Mouse (Mus musculus): Measurements from ENCODE around the gene Rassf6. TPM values are rescaled to one million over a fixed set of nuclear protein-coding genes. Genes with fewer than 3 reads are reported as not detected.
"Not testable (repeated sequence)": the region's sequence is repeated elsewhere in the genome, so short reads cannot be mapped to it uniquely, and the experiment has no call there.

Gene Rassf6
- total and polyA plus RNA-seq, 2 experiments from 2014 or later = 0.76 to 1.2 TPM

DNA sequence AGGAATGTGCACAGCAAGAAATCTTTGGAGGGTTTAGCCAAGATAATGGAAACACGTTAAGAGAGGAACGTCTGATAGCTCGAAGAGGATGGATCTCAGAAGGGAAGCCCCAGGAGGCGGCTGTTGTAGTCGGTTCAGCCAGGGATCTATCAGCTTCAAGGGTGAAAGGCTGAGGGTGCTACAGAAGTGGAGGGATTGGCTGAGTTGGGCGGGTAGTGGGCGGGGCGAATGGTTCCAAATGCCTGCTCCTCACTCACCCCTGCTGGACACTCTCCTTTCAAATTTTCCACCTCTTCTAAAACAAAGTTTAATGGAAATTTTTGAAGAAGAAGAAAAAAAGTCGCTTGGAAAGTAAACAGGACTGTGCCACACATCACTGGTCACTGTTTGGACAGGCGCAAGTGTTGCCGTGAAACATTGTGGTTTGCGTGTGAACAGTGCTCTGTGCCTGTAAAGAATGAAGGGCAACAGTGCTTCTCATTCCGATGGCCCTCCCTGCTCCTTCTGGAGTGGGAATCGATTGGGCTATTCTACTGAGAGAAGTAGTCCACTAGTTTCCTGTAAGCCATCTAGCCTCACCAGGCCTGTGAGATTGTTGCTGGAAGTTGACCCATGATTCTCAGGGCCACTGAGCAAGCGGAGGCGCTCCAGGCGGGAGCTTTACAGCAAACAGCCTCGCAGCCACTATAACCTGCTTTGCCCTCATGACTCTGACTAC is 15.6 kb downstream of the Rassf6 start:
- no peaks in the 10 kb centered on the region for H3K36me3 ChIP-seq (ENCODE audit: insufficient read depth)
- no peaks in the 10 kb centered on the region for H3K27me3 ChIP-seq (ENCODE audit: insufficient read depth, low read length)
- no peak overlapping the region for H3K9ac ChIP-seq
- ATAC-seq (no peak), DNase-seq (no peak)
- H3K4me1 ChIP-seq (ENCODE audit: insufficient read depth) = no peaks in the 10 kb centered on the region
- 82% methylated on average over 18 of the region's 18 CpGs for WGBS
- H3K4me2 ChIP-seq (ENCODE audit: low read depth) = no peak overlapping the region
- H3K9me3 ChIP-seq (ENCODE audit: low read length) = no peaks in the 10 kb centered on the region
- no peak for TF ChIP-seq CTCF (IDR thresholded peaks at IDR 0.05; ENCODE audit: low read depth)
- H3K4me3 ChIP-seq (ENCODE audit: low read depth, low read length) = no peak overlapping the region
- H3K27ac ChIP-seq (ENCODE audit: low read depth, low read length) = no peak overlapping the region

- H3K36me3 ChIP-seq (ENCODE audit: insufficient read depth) = no peaks in the 10 kb centered on the region
- ATAC-seq (no peak), DNase-seq (no peak)
- H3K4me3 ChIP-seq (ENCODE audit: low read depth, low read length) = no peak overlapping the region
- H3K27me3 ChIP-seq (ENCODE audit: insufficient read depth, low read length) = no peaks in the 10 kb centered on the region
- no peaks in the 10 kb centered on the region for H3K4me1 ChIP-seq (ENCODE audit: insufficient read depth)
- no peaks in the 10 kb centered on the region for H3K9me3 ChIP-seq (ENCODE audit: low read length)
- no peak for TF ChIP-seq CTCF (IDR thresholded peaks at IDR 0.05; ENCODE audit: low read depth)
- no peak overlapping the region for H3K27ac ChIP-seq (ENCODE audit: low read depth, low read length)
- 79% methylated on average over 2 of the region's 2 CpGs for WGBS
- no peak overlapping the region for H3K9ac ChIP-seq
- H3K4me2 ChIP-seq (ENCODE audit: low read depth) = no peak overlapping the region
Observed at GRCm38 (mm10) chr5:90623209-90623608, 17.2 kb downstream of the Rassf6 start.

DNA sequence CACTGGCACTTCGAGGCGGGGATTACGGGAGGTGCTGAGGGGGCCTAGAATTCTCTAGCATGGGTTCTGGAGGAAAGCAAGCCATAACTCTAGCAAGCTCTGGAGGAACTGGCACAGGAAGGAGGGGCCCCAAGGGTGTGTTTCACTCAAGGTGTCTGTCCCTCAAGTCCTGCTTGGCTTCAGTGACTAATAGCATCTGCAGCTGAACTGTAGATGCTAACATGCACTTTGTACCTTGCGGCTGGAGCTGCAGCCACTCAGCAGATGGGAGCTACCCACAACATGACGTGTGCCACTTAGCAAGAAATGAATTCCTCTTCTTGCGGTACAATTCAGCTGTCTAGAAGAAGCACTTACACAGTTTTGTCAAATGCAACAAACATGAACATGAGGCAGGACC is 18.7 kb downstream of the Rassf6 start:
- ATAC-seq = no peak
- H3K4me1 ChIP-seq (ENCODE audit: insufficient read depth) = no peaks in the 10 kb centered on the region
- H3K9me3 ChIP-seq (ENCODE audit: low read length) = no peaks in the 10 kb centered on the region
- H3K27me3 ChIP-seq (ENCODE audit: insufficient read depth, low read length) = no peaks in the 10 kb centered on the region
- no peak overlapping the region for H3K4me3 ChIP-seq (ENCODE audit: low read depth, low read length)
- 91% methylated on average over 6 of the region's 6 CpGs for WGBS
- H3K4me2 ChIP-seq (ENCODE audit: low read depth) = no peak overlapping the region
- no peak for TF ChIP-seq CTCF (IDR thresholded peaks at IDR 0.05; ENCODE audit: low read depth)
- H3K36me3 ChIP-seq (ENCODE audit: insufficient read depth) = no peaks in the 10 kb centered on the region
- H3K27ac ChIP-seq (ENCODE audit: low read depth, low read length) = no peak overlapping the region
- DNase-seq = no peak
- no peak overlapping the region for H3K9ac ChIP-seq

GRCm38 (mm10) chr5:90621316-90621715 is 19.1 kb downstream of the Rassf6 start:
- Histone ChIP-seq H3K9me3 (ENCODE audit: low read length) (no peaks in the 10 kb centered on the region), H3K36me3 (ENCODE audit: insufficient read depth) (no peaks in the 10 kb centered on the region), H3K9ac (no peak overlapping the region), H3K27me3 (ENCODE audit: insufficient read depth, low read length) (no peaks in the 10 kb centered on the region), H3K4me2 (ENCODE audit: low read depth) (no peak overlapping the region), H3K27ac (ENCODE audit: low read depth, low read length) (no peak overlapping the region), H3K4me3 (ENCODE audit: low read depth, low read length) (no peak overlapping the region), H3K4me1 (ENCODE audit: insufficient read depth) (no peaks in the 10 kb centered on the region)
- no peak for TF ChIP-seq CTCF (IDR thresholded peaks at IDR 0.05; ENCODE audit: low read depth)
- 93% methylated on average over 2 of the region's 2 CpGs for WGBS
- ATAC-seq = no peak
- no peak for DNase-seq

GRCm38 (mm10) chr5:90617859-90618258 is 22.6 kb downstream of the Rassf6 start:
- no peak overlapping the region for H3K9ac ChIP-seq
- ATAC-seq = no peak

GRCm38 (mm10) chr5:90612751-90613150 is 27.7 kb downstream of the Rassf6 start:
- not testable (repeated sequence) for H3K4me1 ChIP-seq (ENCODE audit: insufficient read depth); H3K36me3 ChIP-seq (ENCODE audit: insufficient read depth); ATAC-seq; H3K9me3 ChIP-seq (ENCODE audit: low read length); DNase-seq; H3K4me3 ChIP-seq (ENCODE audit: low read depth, low read length); H3K27ac ChIP-seq (ENCODE audit: low read depth, low read length); H3K4me2 ChIP-seq (ENCODE audit: low read depth); H3K27me3 ChIP-seq (ENCODE audit: insufficient read depth, low read length); H3K9ac ChIP-seq
- WGBS = 88% methylated on average over 1 of the region's 1 CpGs

More at GRCm38 (mm10) chr5:90617859-90618258, 22.6 kb downstream of the Rassf6 start:
- Histone ChIP-seq H3K36me3 (ENCODE audit: insufficient read depth) (no peaks in the 10 kb centered on the region), H3K27ac (ENCODE audit: low read depth, low read length) (no peak overlapping the region), H3K4me3 (ENCODE audit: low read depth, low read length) (no peak overlapping the region), H3K27me3 (ENCODE audit: insufficient read depth, low read length) (no peaks in the 10 kb centered on the region), H3K4me1 (ENCODE audit: insufficient read depth) (no peaks in the 10 kb centered on the region), H3K9me3 (ENCODE audit: low read length) (no peaks in the 10 kb centered on the region), H3K4me2 (ENCODE audit: low read depth) (no peak overlapping the region)
- no peak for TF ChIP-seq CTCF (IDR thresholded peaks at IDR 0.05; ENCODE audit: low read depth)
- DNase-seq = no peak
- WGBS = 95% methylated on average over 3 of the region's 3 CpGs

DNA sequence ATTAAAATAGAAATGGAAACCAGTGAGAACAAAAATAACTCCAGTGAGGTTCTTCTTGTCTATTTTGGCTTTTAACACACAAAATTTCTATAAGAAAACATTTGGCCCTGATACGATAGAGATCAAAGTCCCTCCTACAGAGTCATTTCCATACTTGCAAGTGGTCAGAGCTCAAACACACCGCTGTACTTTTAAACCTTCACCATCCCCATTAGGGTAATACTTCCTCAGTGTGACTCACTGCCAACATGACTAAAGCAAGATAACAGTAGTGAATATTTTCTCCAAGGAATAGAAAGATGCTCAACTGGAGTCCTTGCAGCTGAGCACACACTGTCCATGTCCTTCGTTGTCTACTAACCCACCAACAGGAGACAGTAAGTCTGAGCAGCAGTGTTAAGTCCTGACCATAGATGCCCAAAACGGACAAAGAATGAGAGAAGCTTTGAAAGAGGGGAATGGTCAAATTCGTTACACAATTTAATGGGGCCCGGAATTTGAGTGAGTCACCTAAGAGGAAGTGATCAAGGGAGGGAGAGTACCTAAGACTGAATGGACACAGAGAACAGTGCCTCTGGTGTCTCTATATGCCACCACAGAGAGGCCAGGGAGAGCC is 28.4 kb downstream of the Rassf6 start:
- H3K27ac ChIP-seq (ENCODE audit: low read depth, low read length) = no peak overlapping the region
- no peaks in the 10 kb centered on the region for H3K9me3 ChIP-seq (ENCODE audit: low read length)
- no peak overlapping the region for H3K4me2 ChIP-seq (ENCODE audit: low read depth)
- TF ChIP-seq CTCF (IDR thresholded peaks at IDR 0.05; ENCODE audit: low read depth) = no peak
- H3K27me3 ChIP-seq (ENCODE audit: insufficient read depth, low read length) = no peaks in the 10 kb centered on the region
- no peak overlapping the region for H3K4me3 ChIP-seq (ENCODE audit: low read depth, low read length)
- no peaks in the 10 kb centered on the region for H3K4me1 ChIP-seq (ENCODE audit: insufficient read depth)
- DNase-seq (no peak), ATAC-seq (no peak)
- H3K9ac ChIP-seq = no peak overlapping the region
- no peaks in the 10 kb centered on the region for H3K36me3 ChIP-seq (ENCODE audit: insufficient read depth)
- whole genome bisulfite sequencing = 82% methylated on average over 6 of the region's 6 CpGs
